Mouse (Mus musculus): ENCODE results near the gene Gm2042.
"Not testable (repeated sequence)": the region's sequence is repeated elsewhere in the genome, so short reads cannot be mapped to it uniquely, and the experiment has no call there.

The Gm2042 gene

GRCm38 (mm10) chr12:87953780-87954179 is at the start of gene Gm2042:
TSS of gene Gm2042 (plus strand) at chr12:87954080.
- in situ Hi-C loops (cut with MboI, MseI), result not testable (repeated sequence)

- in situ Hi-C loops (cut with MboI, MseI), result loop anchor here (10.0 kb wide), 1 partner anchor 235 kb away; no protein-coding TSS in a partner anchor
Measured at GRCm38 (mm10) chr12:87919721-87920120, 34.2 kb upstream of the Gm2042 start, which contains the start of gene Gm2035. TSS of gene Gm2035 (minus strand) at chr12:87919857.

GRCm38 (mm10) chr12:87984000-87984399 is 30.1 kb downstream of the Gm2042 start:
- in situ Hi-C loops (cut with MboI, MseI), result not testable (repeated sequence)

- in situ Hi-C loops (cut with MboI, MseI), result loop anchor here (5.0 to 25.0 kb wide), 3 partner anchors 157 to 357 kb away; no protein-coding TSS in a partner anchor
Measured at GRCm38 (mm10) chr12:88004118-88004517, 50.2 kb downstream of the Gm2042 start.

Data from T-helper 1 cell (primary cell).